Mouse (Mus musculus) heart, embryonic 11.5 days (tissue): ENCODE data around the gene Sptan1. TPM values are rescaled to one million over a fixed set of nuclear protein-coding genes. Genes with fewer than 3 reads are reported as not detected.

ENCODE experiments used
- ATAC-seq: fragments of 200-750 bp; cut with Nextera tagmentation; replicated peaks from 2 replicates; pipeline ENCODE4 v1.8.0; 2017; ENCODE audit warnings: moderate library complexity; ENCODE audit not compliant: insufficient number of reproducible peaks, low FRiP score, low TSS enrichment
- H3K27ac ChIP-seq: fragments of 300-500 bp; sonication (generic); 2 replicates; pipeline ENCODE4 v1.5.1; 2014; ENCODE audit warnings: mild to moderate bottlenecking, low read depth, low read length
- H3K27me3 ChIP-seq: fragments of 300-500 bp; sonication (generic); 2 replicates; pipeline ENCODE4 v1.6.1; 2014; ENCODE audit warnings: mild to moderate bottlenecking, low read length, mixed read lengths; ENCODE audit not compliant: control insufficient read depth, insufficient read depth
- H3K36me3 ChIP-seq: fragments of 300-500 bp; sonication (generic); 2 replicates; pipeline ENCODE4 v1.6.1; 2014; ENCODE audit warnings: mild to moderate bottlenecking, low read length, moderate library complexity, mixed read lengths; ENCODE audit not compliant: control insufficient read depth, insufficient read depth
- H3K4me1 ChIP-seq: fragments of 300-500 bp; sonication (generic); 2 replicates; pipeline ENCODE4 v1.6.1; 2014; ENCODE audit warnings: low read length; ENCODE audit not compliant: control insufficient read depth, insufficient read depth
- H3K4me2 ChIP-seq: fragments of 300-500 bp; sonication (generic); 2 replicates; pipeline ENCODE4 v1.6.1; 2014; ENCODE audit warnings: mild to moderate bottlenecking, moderate library complexity
- H3K4me3 ChIP-seq: fragments of 300-500 bp; sonication (generic); 2 replicates; pipeline ENCODE4 v1.5.1; 2014; ENCODE audit warnings: low read depth, low read length
- H3K9ac ChIP-seq: fragments of 300-500 bp; sonication (generic); 2 replicates; pipeline ENCODE4 v1.6.1; 2014; ENCODE audit warnings: mild to moderate bottlenecking, low read depth, low read length, moderate library complexity
- H3K9me3 ChIP-seq: fragments of 300-500 bp; sonication (generic); replicated peaks from 2 replicates; pipeline ENCODE4 v1.6.1; 2016; ENCODE audit warnings: low read length; ENCODE audit not compliant: control insufficient read depth
- WGBS: fragments of 180-500 bp; shearing (Covaris S2); extraction: QIAGEN DNeasy Blood & Tissue Kit; methylation state at CpG from one replicate; pipeline ENCODE4 v1.1.7; 2014; ENCODE audit not compliant: insufficient replicate concordance; 5-methylcytosine and 5-hydroxymethylcytosine counted together
- polyA plus RNA-seq: library from polyadenylated mRNA; unstranded; fragments of >200 nt; fragmentation: Nextera tagmentation; extraction: Ambion mirVana; gene quantifications from 2 replicates; pipeline ENCODE4 v1.2.1, GENCODE M21; 2014

The Sptan1 gene
- polyA plus RNA-seq, 1 experiment from 2014 or later = 154 TPM

GRCm38 (mm10) chr2:29940826-29941225 lies 24.5 kb upstream of the Sptan1 start:
- WGBS = 93% methylated on average over 7 of the region's 7 CpGs
- Histone ChIP-seq H3K27ac (no peak overlapping the region), H3K4me2 (no peak overlapping the region), H3K9ac (no peak overlapping the region), H3K9me3 (no peaks in the 10 kb centered on the region), H3K4me1 (peaks cover 5% of the 10 kb centered on the region; the same call in 1 of the 2 replicates), H3K27me3 (no peaks in the 10 kb centered on the region), H3K36me3 (peaks cover 29% of the 10 kb centered on the region), H3K4me3 (no peak overlapping the region)
- ATAC-seq = no peak

- Histone ChIP-seq H3K27ac (peak overlapping the region; percentile 88), H3K9ac (peak overlapping the region; percentile 54; the same call in 1 of the 2 replicates), H3K4me3 (no peak overlapping the region), H3K36me3 (peaks cover 29% of the 10 kb centered on the region), H3K4me2 (no peak overlapping the region), H3K4me1 (peaks cover 5% of the 10 kb centered on the region; the same call in 1 of the 2 replicates), H3K9me3 (no peaks in the 10 kb centered on the region), H3K27me3 (no peaks in the 10 kb centered on the region)
- WGBS = 15% methylated on average over 1 of the region's 1 CpGs
- ATAC-seq = peak; percentile 80; the same call in 1 of the 2 replicates
Measured at GRCm38 (mm10) chr2:29944723-29945122, 20.6 kb upstream of the Sptan1 start.

GRCm38 (mm10) chr2:29948896-29949295 lies 16.5 kb upstream of the Sptan1 start:
- WGBS = 91% methylated on average over 5 of the region's 5 CpGs
- Histone ChIP-seq H3K4me2 (no peak overlapping the region), H3K9ac (no peak overlapping the region), H3K4me3 (no peak overlapping the region), H3K4me1 (peaks cover 5% of the 10 kb centered on the region; the same call in 1 of the 2 replicates), H3K9me3 (no peaks in the 10 kb centered on the region), H3K27me3 (no peaks in the 10 kb centered on the region), H3K27ac (no peak overlapping the region), H3K36me3 (peaks cover 35% of the 10 kb centered on the region)
- no peak for ATAC-seq

GRCm38 (mm10) chr2:29961246-29961645 lies 4.1 kb upstream of the Sptan1 start:
- Histone ChIP-seq H3K4me2 (no peak overlapping the region), H3K9ac (no peak overlapping the region), H3K9me3 (no peaks in the 10 kb centered on the region), H3K4me1 (peaks cover 6% of the 10 kb centered on the region), H3K4me3 (no peak overlapping the region), H3K36me3 (peaks cover 10% of the 10 kb centered on the region; the same call in 1 of the 2 replicates), H3K27me3 (no peaks in the 10 kb centered on the region), H3K27ac (no peak overlapping the region)
- 93% methylated on average over 7 of the region's 7 CpGs for WGBS
- no peak for ATAC-seq

GRCm38 (mm10) chr2:29964354-29965249 lies 758 bp upstream of the Sptan1 start:
- H3K27me3 ChIP-seq = no peaks in the 10 kb centered on the region
- no peak for ATAC-seq
- peak overlapping the region; percentile 93 for H3K27ac ChIP-seq
- H3K9me3 ChIP-seq = no peaks in the 10 kb centered on the region
- H3K36me3 ChIP-seq = no peaks in the 10 kb centered on the region; the same call in 1 of the 2 replicates
- peaks cover 28% of the 10 kb centered on the region for H3K4me1 ChIP-seq
- H3K9ac ChIP-seq = peak overlapping the region; percentile 99
- peak overlapping the region; percentile 78 for H3K4me2 ChIP-seq
- 14% methylated on average over 10 of the region's 10 CpGs for WGBS
- H3K4me3 ChIP-seq = peak overlapping the region; percentile 96

- H3K27ac ChIP-seq = peak overlapping the region; percentile 93
- peak overlapping the region; percentile 99 for H3K9ac ChIP-seq
- ATAC-seq = peak; percentile 16; the same call in 1 of the 2 replicates
- peaks cover 31% of the 10 kb centered on the region for H3K4me1 ChIP-seq
- peak overlapping the region; percentile 78 for H3K4me2 ChIP-seq
- no peaks in the 10 kb centered on the region; the same call in 1 of the 2 replicates for H3K36me3 ChIP-seq
- H3K9me3 ChIP-seq = no peaks in the 10 kb centered on the region
- H3K27me3 ChIP-seq = no peaks in the 10 kb centered on the region
- WGBS = 2% methylated on average over 33 of the region's 41 CpGs
- peak overlapping the region; percentile 96 for H3K4me3 ChIP-seq
Measured at GRCm38 (mm10) chr2:29965906-29966305, 546 bp downstream of the Sptan1 start.

- Histone ChIP-seq H3K27me3 (no peaks in the 10 kb centered on the region), H3K27ac (peak overlapping the region; percentile 63; the same call in 1 of the 2 replicates), H3K9me3 (no peaks in the 10 kb centered on the region), H3K4me1 (peaks cover 34% of the 10 kb centered on the region), H3K4me2 (peak overlapping the region; percentile 78), H3K36me3 (no peaks in the 10 kb centered on the region; the same call in 1 of the 2 replicates), H3K9ac (peak overlapping the region; percentile 99), H3K4me3 (peak overlapping the region; percentile 96)
- 74% methylated on average over 2 of the region's 2 CpGs for WGBS
- ATAC-seq = no peak
Measured at GRCm38 (mm10) chr2:29966826-29967225, 1.5 kb downstream of the Sptan1 start.

GRCm38 (mm10) chr2:29967768-29968167 lies 2.4 kb downstream of the Sptan1 start:
- Histone ChIP-seq H3K27me3 (no peaks in the 10 kb centered on the region), H3K9me3 (no peaks in the 10 kb centered on the region), H3K36me3 (no peaks in the 10 kb centered on the region; the same call in 1 of the 2 replicates), H3K4me1 (peaks cover 43% of the 10 kb centered on the region), H3K4me3 (peak overlapping the region; percentile 96; the same call in 1 of the 2 replicates), H3K4me2 (peak overlapping the region; percentile 78), H3K27ac (peak overlapping the region; percentile 63), H3K9ac (no peak overlapping the region)
- 26% methylated on average over 5 of the region's 5 CpGs for WGBS
- ATAC-seq = no peak
